Mouse (Mus musculus): ENCODE results near the gene Gtf2f2. TPM values are rescaled to one million over a fixed set of nuclear protein-coding genes. Genes with fewer than 3 reads are reported as not detected.
A peak's percentile ranks its signal among the peaks of the same experiment; 100 is the strongest.
"Not testable (repeated sequence)": the region's sequence is repeated elsewhere in the genome, so short reads cannot be mapped to it uniquely, and the experiment has no call there.

The Gtf2f2 gene
- total RNA-seq, 2 experiments from 2014 or later = 10.8 to 13.5 TPM

DNA sequence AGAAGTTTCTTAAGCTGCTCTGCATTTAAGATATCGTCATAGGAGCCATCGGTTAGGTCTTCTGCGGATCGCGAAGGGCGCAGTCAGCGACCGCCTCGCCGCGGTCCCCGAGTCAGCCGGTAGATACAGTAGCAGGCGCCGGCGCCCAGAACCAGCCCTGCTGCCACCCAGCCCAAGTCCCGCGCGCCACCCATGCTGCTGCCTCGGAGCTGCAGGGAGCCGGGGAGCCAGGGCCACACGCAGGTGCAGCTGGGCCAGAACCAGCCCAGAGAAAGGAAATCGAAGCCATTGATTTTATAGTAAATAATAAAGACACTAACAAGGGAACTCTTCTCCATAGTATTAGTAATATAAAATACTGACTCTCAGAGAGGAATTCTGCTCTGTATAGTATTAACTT lies 79.4 kb downstream of the Gtf2f2 start:
- DNase-seq = no peak

DNA sequence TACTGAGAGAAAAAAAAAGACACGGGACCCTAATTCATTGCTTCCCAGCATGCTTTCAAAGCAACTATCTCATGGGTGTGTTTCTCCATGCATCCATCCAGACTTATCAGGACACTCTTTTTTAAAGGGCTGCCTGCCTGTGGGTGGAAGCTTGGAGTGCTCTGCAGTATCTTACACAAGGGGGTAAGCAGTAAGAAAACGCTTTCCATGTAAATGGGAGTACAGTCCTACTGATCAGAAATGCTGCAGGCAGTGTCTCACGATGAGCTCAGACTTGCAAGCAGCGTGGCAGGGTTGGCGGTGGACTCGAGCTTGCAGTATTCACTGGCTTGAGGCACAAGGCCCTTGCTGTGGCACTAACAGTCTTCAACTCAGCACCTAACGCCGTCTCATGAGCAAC lies 81.0 kb downstream of the Gtf2f2 start:
- intact Hi-C loops (cut with DNase I); DNase-seq: not testable (repeated sequence)

More for the DNA sequence above, 79.4 kb downstream of the Gtf2f2 start:
- intact Hi-C loops (cut with DNase I) = no loop called here

DNA sequence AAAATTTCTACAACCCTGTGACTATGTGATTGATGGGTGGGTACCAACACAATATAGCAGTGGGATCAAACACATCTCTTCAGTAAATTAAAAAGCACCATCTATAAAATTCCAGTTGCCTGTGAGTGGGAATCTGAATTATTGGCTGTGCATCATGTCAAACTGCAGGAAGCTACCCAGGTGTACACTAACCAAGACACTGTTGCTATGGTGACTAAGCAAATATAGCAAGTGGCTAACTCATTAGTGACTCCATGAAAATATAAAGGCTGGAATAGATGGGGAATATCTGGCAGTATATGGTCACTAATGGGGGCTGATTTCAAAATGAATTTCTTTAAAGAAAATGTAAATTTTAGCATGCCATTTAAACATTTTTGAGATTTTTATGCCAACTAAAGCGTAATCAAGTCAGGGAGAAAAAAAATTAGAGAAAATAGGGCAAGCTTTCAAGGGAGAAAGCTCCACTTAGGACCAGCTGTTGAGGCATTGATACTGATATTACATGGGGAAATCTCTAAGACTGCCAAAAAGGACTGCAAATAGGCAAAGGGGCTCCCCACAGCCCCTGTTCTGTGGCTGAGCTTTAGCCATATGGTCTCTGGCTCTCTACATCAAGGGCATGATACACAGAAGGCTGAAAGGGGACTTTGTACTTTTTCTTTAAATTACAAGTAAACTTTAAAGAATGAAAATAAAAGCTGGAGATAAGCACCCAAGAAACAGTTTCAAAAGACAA lies 87.2 kb downstream of the Gtf2f2 start:
- intact Hi-C loops (cut with DNase I) = no loop called here
- DNase-seq = no peak

DNA sequence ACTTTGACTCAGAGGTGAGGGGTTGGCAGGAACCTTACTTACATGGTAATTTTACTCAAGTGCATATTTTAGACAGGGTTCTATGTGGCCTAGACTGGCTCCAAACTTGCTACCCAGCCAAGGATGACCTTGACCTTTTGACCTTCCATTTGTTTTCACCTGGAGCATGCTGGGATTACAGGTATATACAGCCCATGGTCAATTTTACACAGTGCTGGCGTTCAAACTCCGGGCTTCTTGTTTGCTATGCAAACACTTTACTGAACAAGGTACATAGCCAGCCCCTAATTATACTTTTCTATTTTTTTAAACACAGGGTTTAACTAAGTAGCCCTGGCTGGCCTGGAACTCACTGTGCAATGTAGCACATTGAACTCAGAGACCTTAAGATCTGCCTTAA lies 98.0 kb downstream of the Gtf2f2 start:
- no peak for DNase-seq
- intact Hi-C loops (cut with DNase I) = no loop called here

DNA sequence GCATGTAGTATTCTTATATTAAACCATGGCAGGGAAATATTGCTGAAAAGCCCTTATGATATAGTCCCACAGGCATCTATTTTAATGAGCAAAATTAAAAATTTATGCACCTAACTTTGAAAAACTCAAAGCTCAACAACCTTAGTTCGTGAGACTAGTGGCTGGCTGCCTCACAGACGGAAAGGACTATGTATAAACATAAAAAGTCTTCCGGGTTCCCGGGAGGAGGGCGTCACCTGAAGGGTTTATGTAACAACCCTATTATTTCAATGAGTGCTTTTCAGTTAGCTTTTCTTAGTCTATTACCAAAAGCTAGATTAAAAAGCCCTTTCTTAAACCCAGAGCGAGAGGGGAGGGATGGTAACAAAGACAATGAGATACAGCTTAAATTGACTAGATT lies 98.7 kb downstream of the Gtf2f2 start:
- DNase-seq = no peak

DNA sequence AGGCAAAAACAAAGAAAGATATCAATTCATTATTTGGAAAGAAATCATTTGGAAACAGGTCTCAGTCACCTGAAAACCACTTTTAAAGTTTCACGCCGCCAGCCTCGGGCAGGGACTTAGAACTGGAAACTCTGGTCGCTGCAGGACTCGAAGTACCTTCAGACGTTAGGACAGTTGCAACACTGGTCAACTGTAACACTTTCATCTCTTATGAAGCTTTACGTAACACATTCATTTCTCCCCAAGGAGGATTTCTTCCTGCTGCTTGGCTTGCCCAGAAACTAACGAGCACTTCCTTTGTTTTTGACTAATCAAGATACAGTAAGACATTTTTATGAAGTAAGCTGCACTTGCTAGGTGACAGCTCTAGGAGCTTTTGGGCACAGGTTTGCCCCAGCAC lies 103.7 kb downstream of the Gtf2f2 start:
- no peak for DNase-seq
- intact Hi-C loops (cut with DNase I) = no loop called here

More for the DNA sequence above, 98.7 kb downstream of the Gtf2f2 start:
- intact Hi-C loops (cut with DNase I) = no loop called here

DNA sequence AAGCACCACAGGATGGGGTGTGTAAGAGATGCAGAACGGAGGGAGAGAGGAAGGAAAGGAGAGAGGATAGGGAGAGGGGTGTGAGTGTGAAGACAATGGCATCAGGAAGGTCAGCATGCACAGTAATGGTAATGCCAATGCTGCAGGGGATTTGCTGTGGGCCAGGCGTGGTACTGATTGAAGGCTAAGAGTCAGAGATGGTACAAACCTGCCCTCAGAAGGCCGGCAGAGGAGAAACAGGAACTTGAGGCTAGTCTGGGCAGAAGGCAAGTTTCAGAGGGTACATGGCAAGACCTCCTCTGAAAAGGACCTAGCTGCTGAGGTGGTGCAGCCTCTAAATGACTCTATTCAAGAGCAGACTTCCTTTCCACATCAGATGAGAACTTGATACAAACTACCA lies 105.7 kb downstream of the Gtf2f2 start:
- intact Hi-C loops (cut with DNase I) = no loop called here
- no peak for DNase-seq

DNA sequence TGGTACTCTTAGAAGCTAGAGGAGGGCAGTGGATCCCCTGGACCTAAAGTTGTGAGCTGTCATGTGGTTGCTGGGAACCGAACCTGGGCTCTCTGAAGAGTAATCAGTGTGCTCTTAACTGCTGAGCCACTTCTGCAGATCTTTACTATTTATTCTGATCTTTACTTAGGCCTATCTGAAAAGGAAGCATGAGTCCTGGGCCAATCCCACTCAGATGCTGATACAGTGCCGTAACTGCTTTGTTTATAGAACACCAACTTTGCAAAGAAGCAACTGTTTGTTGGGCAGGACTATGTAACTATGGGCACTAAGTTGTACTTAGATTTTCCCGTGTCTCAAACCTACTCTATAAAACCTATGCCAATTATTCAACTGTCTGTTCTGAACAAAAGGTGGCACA lies 107.5 kb downstream of the Gtf2f2 start:
- intact Hi-C loops (cut with DNase I) = no loop called here
- no peak for DNase-seq

DNA sequence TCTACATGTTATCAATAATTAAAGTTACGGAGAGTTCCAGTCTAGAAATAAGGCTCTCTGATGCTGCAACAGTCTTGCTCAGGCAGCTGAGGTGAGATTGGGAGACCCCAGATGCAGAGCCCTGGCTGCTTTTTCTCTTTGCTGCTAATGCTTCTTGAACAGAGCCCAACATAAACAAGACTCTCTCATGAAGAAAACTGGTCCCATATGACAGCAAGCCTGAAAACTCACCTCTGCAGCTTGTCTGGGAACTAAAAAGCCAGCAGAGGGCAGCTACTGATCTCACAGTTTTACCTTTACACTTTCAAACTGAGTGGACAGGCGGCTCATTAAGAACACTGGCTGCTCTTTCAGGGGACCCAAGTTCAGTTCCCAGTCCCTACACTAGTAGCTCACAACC lies 108.7 kb downstream of the Gtf2f2 start:
- intact Hi-C loops (cut with DNase I) = no loop called here
- no peak for DNase-seq

DNA sequence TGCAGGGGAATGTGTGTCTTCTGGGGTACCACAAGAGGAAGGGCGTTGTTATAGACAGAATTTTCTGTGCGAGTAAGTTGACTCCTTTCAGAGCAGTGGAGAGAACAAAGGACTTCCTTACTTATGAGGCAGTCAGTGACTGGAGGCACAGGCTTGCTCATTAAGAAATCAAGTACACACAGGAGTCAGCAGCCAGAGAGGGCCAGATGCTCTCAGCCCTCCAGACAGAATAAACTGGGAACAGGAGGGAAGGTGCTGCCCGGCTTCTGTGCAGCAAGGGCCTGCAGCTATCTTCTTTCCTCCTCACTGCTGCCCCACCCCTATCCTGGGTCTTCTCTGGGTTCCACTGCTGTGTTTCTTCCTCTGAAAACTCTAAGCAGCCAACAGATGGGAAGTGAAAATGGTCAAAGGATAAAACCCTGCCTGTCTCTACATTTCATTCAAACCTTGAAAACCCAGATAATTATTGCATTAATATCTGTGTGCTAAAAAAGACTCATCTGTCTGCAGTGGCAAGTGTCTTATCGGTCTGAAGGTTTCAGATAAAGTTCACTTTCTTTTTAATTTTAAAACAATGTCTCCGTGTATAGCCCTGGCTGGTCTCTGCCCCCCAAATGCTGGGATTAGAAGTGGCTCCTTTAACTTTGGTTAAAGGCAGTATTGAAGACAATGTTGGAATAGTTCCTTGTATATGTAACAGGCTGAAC lies 109.7 kb downstream of the Gtf2f2 start:
- DNase-seq = no peak
- intact Hi-C loops (cut with DNase I) = no loop called here

DNA sequence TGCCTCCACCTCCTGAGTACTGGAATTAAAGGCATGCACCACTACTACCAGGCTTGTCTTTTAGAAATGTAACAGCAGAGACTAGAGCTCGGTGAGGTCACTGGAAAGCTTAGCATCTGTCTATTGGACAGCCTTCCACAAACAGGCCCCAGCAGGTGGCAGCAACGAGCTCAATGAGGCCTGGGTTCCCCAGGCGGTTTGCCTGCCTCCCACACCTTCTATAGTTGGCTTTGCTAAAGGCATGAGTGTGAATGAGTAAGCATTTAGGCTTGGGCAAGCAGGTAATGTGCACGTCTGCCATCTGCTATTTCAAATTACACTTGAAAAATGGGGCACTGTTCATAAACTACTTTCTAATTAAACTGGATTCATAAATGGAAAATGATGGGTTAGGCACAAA lies 111.1 kb downstream of the Gtf2f2 start:
- peak; percentile 69 to 76 for DNase-seq
- intact Hi-C loops (cut with DNase I) = loop anchor here (5.0 kb wide), 2 partner anchors 103 to 178 kb away; no protein-coding TSS in a partner anchor

DNA sequence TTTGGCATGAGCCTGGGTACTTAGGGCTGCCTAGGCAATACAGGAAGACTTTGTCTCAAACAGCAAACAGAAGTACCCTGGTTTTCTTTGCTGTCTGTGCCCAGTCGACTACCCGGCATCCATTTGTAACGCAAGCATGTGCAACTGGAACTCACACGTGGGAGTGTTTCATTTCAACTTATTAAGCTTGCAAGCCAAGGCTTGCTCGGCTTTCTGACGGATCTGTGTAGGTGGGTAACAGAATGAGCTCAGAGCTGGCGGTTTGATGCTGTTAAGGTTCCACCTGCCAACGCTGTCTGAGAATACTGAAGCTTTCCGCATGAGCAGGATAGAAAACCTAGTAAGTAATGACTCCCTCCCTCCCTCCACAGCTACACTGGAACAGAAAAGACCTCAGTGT lies 118.5 kb downstream of the Gtf2f2 start:
- intact Hi-C loops (cut with DNase I) = no loop called here
- DNase-seq = no peak

DNA sequence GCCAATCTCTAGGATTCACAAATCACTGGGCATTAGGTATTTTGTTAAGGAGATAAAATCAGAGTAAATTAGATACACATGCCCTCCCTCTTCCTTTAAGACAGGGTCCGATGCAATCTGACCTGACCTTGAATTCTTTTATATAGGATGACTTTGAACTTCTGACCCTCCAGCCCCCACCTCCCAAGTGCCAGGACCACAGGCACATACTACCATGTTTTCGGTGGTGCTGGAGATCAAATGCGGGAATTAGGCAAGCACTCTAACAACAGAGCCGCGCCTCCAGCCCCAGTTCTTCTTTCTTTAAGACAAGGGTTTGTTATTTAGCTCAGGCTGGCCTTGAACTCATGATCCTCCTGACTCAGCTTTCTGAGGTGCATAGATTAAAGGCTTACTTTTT lies 126.8 kb downstream of the Gtf2f2 start:
- no peak for DNase-seq
- intact Hi-C loops (cut with DNase I) = no loop called here

DNA sequence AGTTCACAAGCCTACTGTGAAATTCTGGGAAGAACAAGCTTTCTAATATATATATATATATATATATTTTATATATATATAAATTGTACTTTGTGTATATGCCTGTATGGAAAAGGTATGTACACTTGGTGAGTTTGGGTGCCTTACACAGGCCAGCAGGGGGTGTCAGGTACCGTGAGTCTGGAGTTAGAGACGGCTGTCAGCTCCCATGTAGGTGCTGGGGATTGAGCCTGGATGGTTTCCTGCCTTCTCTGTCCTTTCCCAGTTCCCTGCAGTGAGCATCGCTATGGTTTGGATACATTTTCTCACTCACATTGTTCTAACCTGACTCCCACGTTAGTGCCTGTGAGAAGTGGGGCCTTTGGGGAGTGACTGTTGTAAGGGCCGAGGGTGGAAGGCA lies 127.3 kb downstream of the Gtf2f2 start:
- DNase-seq = no peak
- intact Hi-C loops (cut with DNase I) = no loop called here

DNA sequence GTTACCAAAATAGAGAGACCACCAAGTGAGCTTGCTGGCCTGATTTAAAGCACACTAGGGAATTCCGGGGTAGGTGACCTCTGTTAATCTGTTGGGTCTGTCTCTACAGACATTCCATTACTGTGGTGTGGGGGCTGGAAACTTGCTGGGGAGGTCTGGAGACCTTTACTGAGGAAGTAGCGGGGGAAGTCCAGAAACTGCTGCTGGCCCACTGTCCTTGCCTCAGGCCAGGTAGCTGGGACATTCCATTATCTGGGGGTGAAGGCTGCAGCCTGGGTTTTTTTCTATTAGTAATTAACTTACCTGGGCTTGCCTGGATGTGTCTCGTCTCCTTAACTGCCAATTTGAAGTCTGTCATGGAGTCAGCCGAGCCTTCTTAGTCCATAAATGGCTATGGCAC lies 128.8 kb downstream of the Gtf2f2 start:
- no peak for DNase-seq
- intact Hi-C loops (cut with DNase I) = no loop called here

DNA sequence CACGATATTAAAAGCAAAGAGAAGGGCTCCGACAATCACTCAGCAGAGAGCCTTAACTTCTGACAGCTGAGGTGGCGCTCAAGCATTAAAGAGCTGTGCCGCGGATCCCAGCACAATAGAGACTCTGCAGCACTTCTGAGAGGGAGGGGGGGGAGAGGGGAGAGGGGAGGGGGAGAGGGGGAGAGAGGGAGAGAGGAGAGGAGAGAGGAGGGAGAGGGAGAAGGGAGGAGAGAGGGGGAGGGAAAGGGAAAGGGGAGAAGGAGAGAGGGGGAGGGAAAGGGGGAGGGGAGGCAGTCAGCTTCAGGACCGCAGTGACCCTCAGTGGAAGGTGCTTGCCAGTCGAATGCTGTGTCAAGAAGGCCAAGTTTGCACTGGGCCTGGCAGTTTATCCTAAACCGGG lies 131.7 kb downstream of the Gtf2f2 start:
- intact Hi-C loops (cut with DNase I) = loop anchor here (5.0 kb wide), 1 partner anchor 133 kb away; the partner anchor contains the start of gene Gtf2f2
- no peak for DNase-seq

DNA sequence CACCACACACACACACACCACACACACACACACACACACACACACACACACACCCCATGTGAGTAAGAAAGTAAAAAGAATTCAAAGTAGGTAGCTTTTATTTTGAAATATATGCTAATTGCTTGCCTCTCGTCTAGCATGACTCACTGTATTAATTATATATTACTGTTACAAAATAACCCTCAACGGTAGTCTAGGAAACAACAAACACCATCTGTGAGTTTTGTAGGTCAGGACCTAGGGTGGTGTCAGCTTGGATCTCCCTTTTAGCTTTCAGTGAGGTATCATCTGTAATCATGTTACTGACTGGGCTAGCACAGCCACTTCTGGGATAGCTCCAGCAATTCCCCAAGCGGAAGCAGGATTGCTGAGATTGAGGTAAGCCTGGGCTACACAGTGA lies 133.4 kb downstream of the Gtf2f2 start:
- intact Hi-C loops (cut with DNase I) = loop anchor here (2.0 to 5.0 kb wide), 2 partner anchors 135 to 200 kb away; partner anchors contain the start of gene Gtf2f2
- DNase-seq = no peak

DNA sequence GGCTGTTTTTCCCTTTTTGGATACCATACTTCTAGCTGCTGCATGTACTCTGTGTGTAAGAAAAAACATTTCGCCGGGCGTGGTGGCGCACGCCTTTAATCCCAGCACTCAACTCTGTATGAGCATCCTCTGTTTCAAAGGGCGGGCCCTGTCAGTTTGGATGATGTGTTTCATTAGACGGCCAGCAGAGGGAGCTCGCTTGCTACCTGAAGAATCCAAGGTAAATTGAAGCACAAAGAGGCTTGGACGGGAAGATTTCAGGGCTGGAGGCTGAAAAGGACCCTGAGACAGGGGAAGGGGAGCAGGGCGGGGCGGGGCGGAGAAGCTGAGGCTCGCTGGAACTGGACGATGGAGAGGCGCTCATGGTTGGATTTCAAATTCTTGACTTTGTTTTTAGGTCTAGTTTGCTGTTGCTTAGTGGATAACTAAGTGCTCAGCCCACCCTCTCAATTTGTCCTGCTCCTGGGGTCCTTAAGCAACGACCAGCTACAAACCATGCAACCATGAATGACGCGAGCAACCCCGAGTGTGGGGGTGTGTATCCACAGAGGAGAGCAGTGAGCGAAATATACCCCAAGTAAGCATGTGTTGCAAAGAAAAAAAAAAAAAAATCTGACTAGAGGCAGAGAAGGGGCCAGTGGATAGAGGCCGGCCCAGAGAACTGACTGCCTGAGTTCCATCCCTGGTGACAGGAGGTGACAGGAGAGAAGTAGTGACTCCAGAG lies 134.2 kb downstream of the Gtf2f2 start:
- peak; percentile 54 to 57 for DNase-seq
- intact Hi-C loops (cut with DNase I) = loop anchor here (2.0 to 5.0 kb wide), 2 partner anchors 136 to 200 kb away; partner anchors contain the start of gene Gtf2f2

DNA sequence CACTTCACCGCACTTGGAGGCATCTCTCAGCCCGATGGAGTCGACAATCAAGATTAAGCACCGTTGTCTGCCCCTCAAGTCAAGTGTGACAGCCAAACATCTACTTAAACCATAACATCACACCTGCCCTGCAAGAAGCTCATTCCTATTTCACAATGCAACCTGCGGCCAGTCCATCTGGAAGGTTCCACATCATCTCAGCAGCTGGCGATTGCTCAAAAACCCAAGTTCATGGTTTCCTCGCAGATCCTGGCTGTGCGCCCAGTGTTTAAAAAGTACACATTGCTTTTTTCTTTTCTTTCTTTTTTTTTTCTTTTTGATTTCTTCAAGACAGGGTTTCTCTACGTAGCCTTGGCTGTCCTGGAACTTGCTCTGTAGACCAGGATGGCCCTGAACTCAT lies 137.1 kb downstream of the Gtf2f2 start:
- no peak for DNase-seq
- intact Hi-C loops (cut with DNase I) = no loop called here

DNA sequence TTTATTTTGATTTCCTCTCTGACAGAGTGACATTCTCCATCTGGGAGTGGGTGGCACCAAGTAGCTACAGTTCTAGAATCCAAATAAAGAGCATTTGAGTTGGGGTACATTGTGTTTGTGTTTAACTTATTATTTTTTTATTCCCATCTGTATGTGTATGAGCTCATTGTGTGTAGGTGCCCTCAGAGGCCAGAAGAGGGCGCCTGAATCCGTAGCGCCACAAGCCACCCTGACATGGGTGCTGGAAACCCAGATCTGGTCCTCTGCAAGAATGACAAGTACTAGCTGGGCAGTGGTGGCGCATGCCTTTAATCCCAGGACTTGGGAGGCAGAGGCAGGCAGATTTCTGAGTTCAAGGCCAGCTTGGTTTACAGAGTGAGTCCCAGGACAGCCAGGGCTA lies 138.9 kb downstream of the Gtf2f2 start:
- DNase-seq = no peak
- intact Hi-C loops (cut with DNase I) = no loop called here

DNA sequence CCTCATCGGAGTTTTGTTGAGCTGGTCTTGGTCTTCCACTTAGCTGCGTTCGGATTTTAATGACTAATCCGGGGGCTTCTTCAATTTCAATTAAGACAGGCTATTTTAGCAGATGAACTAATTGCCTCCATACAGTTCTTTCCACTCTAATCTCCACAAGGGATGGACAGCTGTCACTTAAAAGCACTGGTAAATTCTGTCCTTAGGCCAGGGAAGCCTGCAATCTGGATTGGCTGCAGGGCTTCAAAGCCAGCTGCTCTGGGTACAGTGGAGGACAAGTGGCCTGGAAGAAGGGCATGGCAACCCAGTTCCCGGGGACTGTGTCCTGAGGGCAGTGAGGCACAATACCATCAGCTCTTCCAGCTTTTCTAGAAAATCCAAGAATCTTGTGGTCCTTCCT lies 139.6 kb downstream of the Gtf2f2 start:
- no peak for DNase-seq
- intact Hi-C loops (cut with DNase I) = no loop called here
